Mouse (Mus musculus) spleen, adult 10 weeks (tissue): Measurements from ENCODE around the gene Dnajc14. TPM values are rescaled to one million over a fixed set of nuclear protein-coding genes. Genes with fewer than 3 reads are reported as not detected.

Source experiments
- polyA plus RNA-seq: library from polyadenylated mRNA; stranded (reverse); fragments of 350-450 nt; fragmentation: Illumina TruSeq; extraction: RNeasy Lipid Tissue Mini Kit (QIAGEN cat#74804); gene quantifications from one replicate; pipeline ENCODE4 v1.2.3, GENCODE M21; 2015; ENCODE audit warnings: low replicate concordance; ENCODE audit not compliant: insufficient read depth

Dnajc14 gene
- 63.9 TPM for polyA plus RNA-seq

GRCm38 (mm10) chr10:128803771-128804270 is at the start of gene Dnajc14:
TSS of gene Dnajc14 (plus strand) at chr10:128804062.

GRCm38 (mm10) chr10:128790398-128791124 is 13.3 kb upstream of the Dnajc14 start, which contains the start of gene Mmp19:
TSS of gene Mmp19 (plus strand) at chr10:128790910.

GRCm38 (mm10) chr10:128804271-128805091 is 619 bp downstream of the Dnajc14 start, which contains the start of gene Tmem198b:
TSS of gene Tmem198b (minus strand) at chr10:128804370.

GRCm38 (mm10) chr10:128817033-128817432 is 13.2 kb downstream of the Dnajc14 start, which contains the start of gene Sarnp:
TSS of gene Sarnp (plus strand) at chr10:128817333.

GRCm38 (mm10) chr10:128821358-128822056 is 17.6 kb downstream of the Dnajc14 start, which contains the start of gene Ormdl2:
TSS of gene Ormdl2 (minus strand) at chr10:128821645.

Other genes with a start within 250 kb of the Dnajc14 start
- gene Pa2g4, start 238.1 kb upstream of the Dnajc14 start, polyA plus RNA-seq, result 149 TPM
- gene Erbb3, start 214.4 kb upstream of the Dnajc14 start, polyA plus RNA-seq, result 2.2 TPM
- 387 TPM for gene Rps26, start 177.3 kb upstream of the Dnajc14 start, polyA plus RNA-seq
- 1.4 TPM for gene Ikzf4, start 158.1 kb upstream of the Dnajc14 start, polyA plus RNA-seq
- 11.8 TPM for gene Suox, start 130.0 kb upstream of the Dnajc14 start, polyA plus RNA-seq
- 110 TPM for gene Rab5b, start 107.8 kb upstream of the Dnajc14 start, polyA plus RNA-seq
- 0.30 TPM for gene Pmel, start 99.9 kb upstream of the Dnajc14 start, polyA plus RNA-seq
- gene Cdk2, start 99.0 kb upstream of the Dnajc14 start, polyA plus RNA-seq, result 64.5 TPM
- 222 TPM for gene Dgka, start 59.2 kb upstream of the Dnajc14 start, polyA plus RNA-seq
- 26.8 TPM for gene Pym1, start 56.2 kb upstream of the Dnajc14 start, polyA plus RNA-seq
- gene Mmp19, start 13.2 kb upstream of the Dnajc14 start, polyA plus RNA-seq, result 4.1 TPM
- 10.7 TPM for gene Tmem198b, start 308 bp downstream of the Dnajc14 start, polyA plus RNA-seq
- gene Sarnp, start 13.3 kb downstream of the Dnajc14 start, polyA plus RNA-seq, result 193 TPM
- 55.9 TPM for gene Ormdl2, start 17.6 kb downstream of the Dnajc14 start, polyA plus RNA-seq
- gene Gdf11, start 87.7 kb downstream of the Dnajc14 start, polyA plus RNA-seq, result 20.5 TPM
- 133 TPM for gene Cd63, start 96.9 kb downstream of the Dnajc14 start, polyA plus RNA-seq
- 10.6 TPM for gene Rdh5, start 118.8 kb downstream of the Dnajc14 start, polyA plus RNA-seq
- gene Bloc1s1, start 120.0 kb downstream of the Dnajc14 start, polyA plus RNA-seq, result 64.2 TPM
- 1.9 TPM for gene Itga7, start 129.8 kb downstream of the Dnajc14 start, polyA plus RNA-seq
- not detected for gene Mettl7b, start 156.9 kb downstream of the Dnajc14 start, polyA plus RNA-seq
- not detected for gene Olfr9, start 185.4 kb downstream of the Dnajc14 start, polyA plus RNA-seq
- not detected for gene Olfr763, start 206.7 kb downstream of the Dnajc14 start, polyA plus RNA-seq
- not detected for gene Olfr764-ps1, start 235.8 kb downstream of the Dnajc14 start, polyA plus RNA-seq
- gene Olfr765, start 245.9 kb downstream of the Dnajc14 start, polyA plus RNA-seq, result not detected